Mouse (Mus musculus) bone marrow, adult 2 months (tissue): ENCODE data around the gene Cbarp.

ENCODE experiments used
- CTCF ChIP-seq: fragments of 200-500 bp; IDR thresholded peaks from 2 replicates; pipeline ENCODE4 v1.5.1; 2011; ENCODE audit warnings: low read length, control low read depth; ENCODE audit not compliant: control insufficient read depth, insufficient read depth
- POLR2A ChIP-seq: fragments of 200-500 bp; IDR thresholded peaks from 2 replicates; pipeline ENCODE4 v1.6.1; 2011; ENCODE audit warnings: low read depth, mild to moderate bottlenecking, control low read depth, low read length, borderline replicate concordance; ENCODE audit not compliant: control insufficient read depth

DNA sequence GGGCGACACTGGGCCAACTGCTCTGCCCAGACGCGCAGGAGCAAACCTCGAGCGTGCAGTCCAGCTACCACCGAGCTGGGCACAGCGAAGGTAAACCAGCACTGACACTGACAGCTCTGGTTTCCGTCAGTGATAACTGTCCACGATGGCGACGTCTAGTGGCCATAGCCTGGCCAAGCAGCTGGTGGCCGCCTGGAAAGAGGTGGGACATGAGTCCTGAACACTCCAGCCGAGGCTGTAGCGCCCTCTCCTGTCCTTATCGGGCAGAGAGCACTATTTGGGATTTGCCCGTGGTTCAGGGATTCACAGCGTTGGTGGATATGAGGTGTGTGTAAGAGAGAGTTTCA is 24.3 kb upstream of the Cbarp start:
- TF ChIP-seq CTCF = peak; percentile 100
- TF ChIP-seq POLR2A = peak; percentile 85
